Mouse (Mus musculus) granulocyte monocyte progenitor cell, adult 5-6 weeks (primary cell): ENCODE measurements at regions not wholly inside any gene's neighbourhood (a gene's known extent, or its start where the extent isn't known, plus 50 kb on each side); places are given as distances from the start of the nearest gene placed in this dataset.

Experiments used
- ATAC-seq: replicated peaks from 2 replicates; pipeline ENCODE4 v1.8.0; 2016; ENCODE audit warnings: mild to moderate bottlenecking, moderate TSS enrichment, inconsistent platforms; ENCODE audit not compliant: poor library complexity, severe bottlenecking

- ATAC-seq: no peak
Measured at GRCm38 (mm10) chr9:84178705-84179104, 253.8 kb downstream of the Bckdhb start.

- no peak for ATAC-seq
Measured at GRCm38 (mm10) chr9:84179238-84179637, 254.3 kb downstream of the Bckdhb start.

GRCm38 (mm10) chr9:84183637-84184374 lies 258.9 kb downstream of the Bckdhb start:
- ATAC-seq: no peak

DNA sequence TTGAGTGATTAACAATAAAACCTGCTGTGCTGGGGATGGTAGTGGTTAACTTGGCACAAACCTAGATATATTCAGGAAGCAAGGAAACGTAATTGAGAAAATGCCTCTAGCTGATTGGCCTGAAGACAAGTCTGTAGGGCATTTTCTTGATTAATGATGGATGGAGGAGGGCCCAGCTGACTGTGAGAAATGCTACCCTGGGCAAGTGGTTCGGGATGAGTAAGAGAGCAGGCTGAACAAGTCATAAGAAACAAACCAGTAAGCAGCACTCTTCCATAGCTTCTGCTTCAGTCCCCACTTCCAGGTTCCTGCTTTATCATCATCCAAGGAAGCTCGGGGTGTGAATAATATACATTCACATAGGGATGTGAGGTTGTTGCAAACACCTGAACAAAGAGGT lies 262.6 kb downstream of the Bckdhb start:
- ATAC-seq: no peak

GRCm38 (mm10) chr9:84193405-84193804 lies 268.5 kb downstream of the Bckdhb start:
- ATAC-seq: no peak

- no peak for ATAC-seq
Measured at GRCm38 (mm10) chr9:84194716-84195115, 269.8 kb downstream of the Bckdhb start.

GRCm38 (mm10) chr9:84195338-84195737 lies 270.4 kb downstream of the Bckdhb start:
- ATAC-seq: no peak

- ATAC-seq: no peak
Measured at GRCm38 (mm10) chr9:84200208-84200607, 275.3 kb downstream of the Bckdhb start.

DNA sequence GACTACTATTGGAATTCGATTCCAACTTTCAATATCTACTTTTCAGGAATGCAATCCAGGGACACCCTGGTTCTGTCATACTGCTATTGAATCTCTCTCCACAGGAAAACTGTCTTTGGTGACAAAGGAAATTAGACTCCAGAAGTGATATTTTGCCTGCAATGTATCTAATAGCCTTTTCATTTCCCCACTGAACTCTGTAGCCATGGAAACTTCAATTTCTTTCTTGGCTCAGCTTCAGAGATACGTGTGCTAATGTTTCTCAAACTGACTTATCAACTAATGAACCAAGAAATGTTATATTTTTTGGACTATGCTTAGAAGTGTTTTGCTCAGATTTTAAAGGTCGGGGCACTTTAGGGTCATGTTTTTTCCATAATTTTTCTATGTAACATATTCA lies 279.1 kb downstream of the Bckdhb start:
- ATAC-seq: no peak

DNA sequence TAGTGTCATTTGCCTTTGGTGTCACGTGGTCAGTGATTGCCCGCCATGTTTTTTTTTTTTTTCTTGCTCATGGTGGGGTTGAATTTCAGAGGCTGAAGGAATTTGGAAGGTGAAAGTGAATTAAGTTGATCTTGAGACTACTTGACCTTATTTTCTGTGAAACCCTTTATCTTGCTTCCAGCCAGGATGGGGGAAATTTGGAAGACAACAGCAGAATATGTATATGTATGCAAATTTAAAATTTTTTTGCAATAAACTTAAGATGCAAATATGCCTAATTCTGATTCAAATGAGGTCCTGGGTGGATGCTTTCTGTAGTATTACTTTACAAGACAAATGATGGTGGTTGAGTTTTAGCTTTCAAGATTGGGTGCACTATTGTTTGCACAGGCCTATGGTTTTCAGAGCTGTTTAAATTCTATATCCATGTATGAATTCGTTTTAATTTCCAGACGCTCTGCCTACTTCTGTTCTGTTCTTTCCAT lies 315.6 kb downstream of the Bckdhb start:
- no peak for ATAC-seq

DNA sequence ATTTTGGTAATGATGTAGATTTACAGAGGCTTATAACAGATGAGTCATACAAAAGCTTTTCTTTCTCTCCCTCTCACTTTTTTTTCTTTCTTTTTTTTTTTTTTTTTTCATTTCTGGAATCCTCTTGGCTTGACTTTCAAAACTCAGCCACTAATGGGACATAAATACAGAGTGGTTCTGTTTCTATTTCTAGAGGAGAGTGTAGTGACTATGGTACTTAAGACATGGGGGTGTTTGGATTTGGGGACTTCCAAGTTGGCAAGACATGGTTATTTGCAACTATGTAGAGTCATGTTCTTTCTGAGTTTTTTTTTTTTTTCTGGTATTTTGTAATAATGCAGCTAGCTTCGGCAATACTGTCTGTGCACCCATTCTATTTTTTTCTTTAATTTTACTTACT lies 324.8 kb downstream of the Bckdhb start:
- ATAC-seq: no peak

DNA sequence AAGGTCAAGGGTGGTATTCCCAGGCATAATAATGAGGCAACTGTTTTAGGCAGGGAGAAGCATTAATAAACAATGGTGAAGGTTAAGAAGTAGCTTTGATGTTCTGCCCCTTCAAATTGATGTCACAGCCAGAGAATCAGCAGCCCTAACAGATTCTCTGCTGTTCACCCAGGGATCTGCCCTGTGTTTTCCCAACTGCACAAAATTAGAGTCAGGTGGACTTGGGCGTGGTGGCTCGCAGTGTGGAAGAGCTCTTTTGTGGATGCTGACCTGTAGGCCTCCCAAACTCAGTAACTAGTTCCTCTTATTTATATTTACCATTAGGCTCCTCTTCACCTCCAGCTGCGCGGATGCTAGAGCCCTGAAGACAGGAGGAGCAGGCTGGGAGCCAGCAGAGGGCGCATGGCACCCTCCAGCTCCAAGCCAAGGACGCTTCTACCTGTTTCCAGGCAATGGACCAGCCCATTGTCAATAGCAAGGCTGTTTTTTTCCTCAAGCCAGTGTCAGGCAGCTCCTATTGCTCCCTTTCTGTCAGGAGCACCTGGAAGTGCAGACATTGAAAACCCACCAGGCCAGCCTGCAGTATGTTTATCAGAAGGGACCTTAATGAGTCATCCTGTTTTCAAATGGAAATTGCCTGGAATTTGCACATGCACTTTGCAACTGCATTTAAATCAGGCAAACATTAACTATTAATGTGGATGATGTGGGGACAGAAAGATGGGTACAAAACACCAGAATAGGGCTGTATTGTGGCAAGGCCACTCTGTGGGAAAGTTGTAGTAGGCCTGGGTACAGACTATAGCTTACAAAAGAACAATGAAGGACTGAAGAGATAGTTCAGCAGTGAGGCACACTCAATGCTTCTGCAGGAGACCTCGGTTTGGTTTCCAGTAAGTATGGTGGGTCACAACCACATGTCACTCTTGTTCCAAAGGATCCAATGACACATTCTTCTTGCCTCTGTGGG lies 328.4 kb downstream of the Bckdhb start:
- peak; percentile 85 for ATAC-seq

DNA sequence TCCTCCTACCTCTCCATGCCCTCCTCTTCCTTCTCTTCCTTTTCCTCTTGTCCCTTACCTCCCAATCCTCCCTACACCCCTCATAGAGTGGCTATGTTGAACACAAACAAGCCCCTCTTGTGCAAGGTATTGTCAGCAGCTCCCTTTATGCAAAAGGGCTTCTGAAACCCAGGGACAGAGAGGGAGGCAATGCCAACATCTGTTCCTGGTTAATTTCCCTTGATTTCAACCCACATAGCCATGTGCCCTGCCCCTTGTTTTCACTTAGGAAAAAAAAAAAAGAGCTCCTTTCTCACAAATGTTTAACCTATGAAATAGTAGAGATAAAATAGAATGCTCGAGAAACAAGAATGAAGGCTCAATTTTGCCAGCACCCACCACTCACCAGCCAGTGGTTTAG lies 333.5 kb downstream of the Bckdhb start:
- ATAC-seq: no peak

DNA sequence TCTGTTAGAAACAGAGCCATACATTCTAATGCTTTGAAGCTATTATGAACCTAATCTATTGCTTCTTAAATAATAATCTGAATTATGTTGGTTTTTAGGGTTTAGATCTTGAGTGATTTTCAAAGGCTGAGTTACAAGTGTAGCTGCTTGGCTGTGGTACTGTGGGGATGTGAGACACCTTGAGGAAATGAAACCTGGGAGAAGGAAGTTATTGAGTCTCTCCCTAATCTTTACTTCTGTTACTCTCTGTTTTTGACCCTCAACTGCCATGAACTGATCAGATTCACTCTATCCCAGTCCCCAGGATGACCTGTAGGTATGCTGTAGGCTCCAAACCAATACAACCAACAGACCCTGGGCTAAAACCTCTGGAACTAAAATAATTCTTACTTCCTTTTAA lies 334.8 kb downstream of the Bckdhb start:
- peak; percentile 73 for ATAC-seq

- no peak for ATAC-seq
Measured at GRCm38 (mm10) chr9:84262151-84262550, 337.2 kb downstream of the Bckdhb start.

DNA sequence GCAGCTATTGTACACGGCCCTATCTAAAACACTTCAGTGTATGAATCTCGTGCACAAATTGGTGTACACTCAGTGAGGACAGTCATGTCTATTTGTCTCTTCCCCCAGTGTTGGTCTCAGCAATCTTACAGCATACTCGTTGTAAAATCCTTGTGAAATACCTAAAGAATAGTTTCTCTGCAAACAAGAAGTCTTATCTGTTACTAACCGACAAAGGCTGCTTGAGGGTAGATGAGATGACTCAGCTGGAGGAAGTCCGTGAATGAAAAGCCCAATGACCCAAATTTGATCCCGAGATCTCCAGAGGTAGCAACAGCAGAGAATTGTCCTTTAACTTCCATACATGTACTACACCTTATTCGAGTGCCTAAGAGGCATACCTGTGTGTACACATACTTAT lies 342.0 kb downstream of the Bckdhb start:
- ATAC-seq: peak; percentile 50; the same call in 1 of the 2 replicates

GRCm38 (mm10) chr9:84274608-84275007 lies 349.7 kb downstream of the Bckdhb start:
- ATAC-seq: no peak

- ATAC-seq: no peak
Measured at GRCm38 (mm10) chr9:84278295-84278694, 353.4 kb downstream of the Bckdhb start.

DNA sequence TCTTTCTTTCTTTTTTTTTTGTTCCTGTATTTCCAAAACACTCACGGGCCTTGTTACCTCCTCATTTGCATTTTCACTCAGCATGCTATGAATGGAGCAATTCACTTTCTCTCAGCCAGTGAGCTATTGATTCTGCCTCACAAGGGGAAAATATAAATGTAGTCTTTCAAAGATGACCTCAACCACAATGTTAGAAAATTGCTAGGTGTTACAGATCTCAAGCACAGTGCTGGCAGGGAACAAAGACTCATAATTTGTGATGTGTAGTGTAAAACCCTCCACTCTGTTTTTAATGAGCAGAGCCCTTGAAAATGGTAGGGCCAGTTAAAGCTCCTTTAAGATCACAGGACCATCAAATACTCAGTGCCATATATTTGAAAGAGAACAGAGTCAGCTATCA lies 353.8 kb downstream of the Bckdhb start:
- ATAC-seq: no peak

DNA sequence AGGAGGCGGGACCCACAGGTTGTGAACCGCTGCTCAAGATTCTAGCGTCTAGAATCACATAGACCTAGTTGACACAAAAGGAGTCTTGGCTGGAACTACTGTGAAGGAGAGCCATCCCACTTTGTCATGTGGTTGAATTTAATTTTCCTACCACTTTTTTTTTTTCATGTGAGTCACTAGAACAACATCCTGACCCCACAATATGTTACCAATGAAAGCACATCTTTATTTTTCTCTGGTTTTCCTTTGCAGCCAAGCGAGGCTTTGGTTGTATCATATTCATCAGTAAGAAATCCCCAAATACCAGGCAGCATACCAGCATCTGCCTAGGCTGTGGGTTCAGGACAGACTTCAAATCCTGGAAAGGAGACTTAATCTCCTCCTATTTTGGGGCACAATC lies 356.0 kb downstream of the Bckdhb start:
- ATAC-seq: no peak

DNA sequence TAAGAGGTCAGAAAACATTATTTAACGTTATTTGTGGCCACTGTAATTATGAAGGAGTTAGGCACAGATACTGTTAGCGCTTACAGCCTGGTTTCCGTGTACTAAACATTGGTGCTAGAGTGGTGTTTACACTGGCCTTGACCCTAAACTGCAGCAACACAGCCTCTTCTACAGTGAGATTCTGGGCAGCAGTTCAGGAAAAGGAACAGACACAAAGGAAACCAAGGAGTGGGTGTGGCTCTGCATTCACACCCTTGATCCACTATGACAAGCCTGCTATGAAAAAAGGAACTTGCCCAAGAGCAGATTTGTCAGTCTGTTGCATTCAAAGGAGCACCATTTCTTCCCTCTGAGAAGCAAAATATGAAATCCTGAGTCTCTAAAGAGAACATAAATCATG lies 356.7 kb downstream of the Bckdhb start:
- peak; percentile 99 for ATAC-seq
